Mouse (Mus musculus): ENCODE data around the gene Nos1ap. TPM values are rescaled to one million over a fixed set of nuclear protein-coding genes. Genes with fewer than 3 reads are reported as not detected.

Gene Nos1ap
- polyA plus RNA-seq, 1 experiment = 18.5 TPM

DNA sequence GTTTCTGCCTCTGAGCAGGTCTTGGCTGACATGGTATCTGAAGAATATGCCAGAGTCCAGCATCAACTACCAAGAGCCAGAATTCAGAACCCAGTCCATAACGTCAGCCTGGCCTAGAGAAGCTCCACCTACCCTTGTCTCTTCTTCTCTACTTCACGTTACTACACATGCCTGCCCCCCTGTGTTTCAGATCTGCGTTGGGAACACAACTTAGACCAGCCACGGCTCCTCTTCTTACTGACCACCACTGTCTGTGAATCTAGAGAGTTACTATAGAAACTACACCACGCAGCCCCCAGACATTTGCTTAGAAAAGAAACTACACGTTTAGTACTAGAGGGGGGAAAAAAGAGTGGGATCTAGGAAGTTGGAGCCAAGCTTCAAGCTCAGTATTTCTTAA, 2.9 kb downstream of the Nos1ap start:
- no peak for TF ChIP-seq CTCF (IDR thresholded peaks at IDR 0.05; ENCODE audit: borderline replicate concordance, extremely low read depth, insufficient read depth, insufficient read length)
- TF ChIP-seq POLR2A (IDR thresholded peaks at IDR 0.05; ENCODE audit: borderline replicate concordance, extremely low read depth, insufficient read depth, insufficient read length, poor library complexity, severe bottlenecking) = no peak
- no peak for DNase-seq (ENCODE audit: low read depth)

- no peak for DNase-seq (ENCODE audit: low read depth)
- TF ChIP-seq CTCF (IDR thresholded peaks at IDR 0.05; ENCODE audit: borderline replicate concordance, extremely low read depth, insufficient read depth, insufficient read length) (no peak), POLR2A (IDR thresholded peaks at IDR 0.05; ENCODE audit: borderline replicate concordance, extremely low read depth, insufficient read depth, insufficient read length, poor library complexity, severe bottlenecking) (no peak)
Measured at GRCm38 (mm10) chr1:170583925-170584324, 5.7 kb downstream of the Nos1ap start.

DNA sequence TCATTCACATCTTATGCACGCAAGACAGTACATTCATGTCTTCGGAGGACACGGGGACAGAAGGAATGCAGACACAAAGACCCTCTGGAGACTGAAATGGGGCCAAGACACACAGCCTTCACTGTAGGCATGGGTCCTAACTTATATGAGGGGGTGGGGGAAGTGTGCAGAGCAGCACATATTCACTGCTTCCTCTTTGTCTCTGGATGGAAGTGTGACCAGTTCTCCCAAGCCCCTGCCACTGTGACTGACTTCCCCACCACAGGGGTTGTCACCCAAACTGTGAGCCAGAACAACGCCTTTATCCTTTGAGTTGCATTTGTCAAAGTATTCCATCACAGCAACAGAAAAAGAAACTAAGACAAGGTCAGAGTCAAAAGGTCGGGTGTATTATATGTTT, 7.3 kb downstream of the Nos1ap start:
- no peak for DNase-seq (ENCODE audit: low read depth)
- TF ChIP-seq POLR2A (IDR thresholded peaks at IDR 0.05; ENCODE audit: borderline replicate concordance, extremely low read depth, insufficient read depth, insufficient read length, poor library complexity, severe bottlenecking) (no peak), CTCF (IDR thresholded peaks at IDR 0.05; ENCODE audit: borderline replicate concordance, extremely low read depth, insufficient read depth, insufficient read length) (no peak)

- DNase-seq (ENCODE audit: low read depth) = peak; percentile 35
- TF ChIP-seq CTCF (IDR thresholded peaks at IDR 0.05; ENCODE audit: borderline replicate concordance, extremely low read depth, insufficient read depth, insufficient read length) (no peak), POLR2A (IDR thresholded peaks at IDR 0.05; ENCODE audit: borderline replicate concordance, extremely low read depth, insufficient read depth, insufficient read length, poor library complexity, severe bottlenecking) (no peak)
Measured at GRCm38 (mm10) chr1:170580485-170581110, 9.1 kb downstream of the Nos1ap start.

DNA sequence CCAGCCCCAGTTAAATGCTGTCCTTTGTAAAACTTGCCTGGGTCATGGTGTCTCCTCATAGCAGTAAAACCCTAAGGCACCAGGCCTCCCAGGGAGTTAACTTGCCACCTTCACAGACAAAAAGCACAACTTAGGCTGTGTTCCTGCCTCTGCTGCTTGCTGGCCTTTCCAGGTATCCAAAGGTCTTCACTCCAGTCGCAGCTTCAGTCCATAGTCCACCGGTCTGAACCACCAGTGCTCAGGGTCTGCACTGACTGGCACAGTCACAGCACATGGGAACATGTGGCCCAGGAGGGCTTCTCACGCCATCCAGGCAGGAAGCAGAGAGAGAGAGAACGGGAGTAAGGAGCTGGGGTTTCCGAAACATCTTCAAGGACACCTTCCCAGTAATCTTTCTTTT, 10.2 kb downstream of the Nos1ap start:
- TF ChIP-seq POLR2A (IDR thresholded peaks at IDR 0.05; ENCODE audit: borderline replicate concordance, extremely low read depth, insufficient read depth, insufficient read length, poor library complexity, severe bottlenecking) (no peak), CTCF (IDR thresholded peaks at IDR 0.05; ENCODE audit: borderline replicate concordance, extremely low read depth, insufficient read depth, insufficient read length) (no peak)
- no peak for DNase-seq (ENCODE audit: low read depth)

GRCm38 (mm10) chr1:170579063-170579462, 10.6 kb downstream of the Nos1ap start:
- TF ChIP-seq CTCF (IDR thresholded peaks at IDR 0.05; ENCODE audit: borderline replicate concordance, extremely low read depth, insufficient read depth, insufficient read length) (no peak), POLR2A (IDR thresholded peaks at IDR 0.05; ENCODE audit: borderline replicate concordance, extremely low read depth, insufficient read depth, insufficient read length, poor library complexity, severe bottlenecking) (no peak)
- no peak for DNase-seq (ENCODE audit: low read depth)

DNA sequence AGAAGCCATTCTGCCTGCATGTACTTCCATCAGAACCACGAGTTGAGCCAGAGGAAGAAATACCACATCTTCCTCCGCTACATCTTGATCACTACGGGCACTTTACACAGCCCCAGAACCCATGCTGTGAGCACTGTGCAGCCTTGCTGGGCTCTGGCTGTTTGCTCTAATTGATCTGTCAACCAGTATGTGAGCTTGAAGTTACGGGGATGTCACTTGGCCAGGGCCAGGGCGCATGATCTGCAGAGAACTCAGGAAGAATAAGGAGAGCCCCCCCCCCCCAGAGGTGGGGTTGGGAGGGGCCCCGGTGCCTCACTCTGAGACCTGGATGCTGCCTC, 13.0 kb downstream of the Nos1ap start:
- TF ChIP-seq CTCF (IDR thresholded peaks at IDR 0.05; ENCODE audit: borderline replicate concordance, extremely low read depth, insufficient read depth, insufficient read length) (no peak), POLR2A (IDR thresholded peaks at IDR 0.05; ENCODE audit: borderline replicate concordance, extremely low read depth, insufficient read depth, insufficient read length, poor library complexity, severe bottlenecking) (no peak)
- DNase-seq (ENCODE audit: low read depth) = peak; percentile 28

- TF ChIP-seq POLR2A (IDR thresholded peaks at IDR 0.05; ENCODE audit: borderline replicate concordance, extremely low read depth, insufficient read depth, insufficient read length, poor library complexity, severe bottlenecking) (no peak), CTCF (IDR thresholded peaks at IDR 0.05; ENCODE audit: borderline replicate concordance, extremely low read depth, insufficient read depth, insufficient read length) (no peak)
- DNase-seq (ENCODE audit: low read depth) = no peak
Measured at GRCm38 (mm10) chr1:170576012-170576727, 13.5 kb downstream of the Nos1ap start.

- no peak for DNase-seq (ENCODE audit: low read depth)
- TF ChIP-seq POLR2A (IDR thresholded peaks at IDR 0.05; ENCODE audit: borderline replicate concordance, extremely low read depth, insufficient read depth, insufficient read length, poor library complexity, severe bottlenecking) (no peak), CTCF (IDR thresholded peaks at IDR 0.05; ENCODE audit: borderline replicate concordance, extremely low read depth, insufficient read depth, insufficient read length) (no peak)
Measured at GRCm38 (mm10) chr1:170573117-170573516, 16.5 kb downstream of the Nos1ap start.

- DNase-seq (ENCODE audit: low read depth) = no peak
- TF ChIP-seq POLR2A (IDR thresholded peaks at IDR 0.05; ENCODE audit: borderline replicate concordance, extremely low read depth, insufficient read depth, insufficient read length, poor library complexity, severe bottlenecking) (no peak), CTCF (IDR thresholded peaks at IDR 0.05; ENCODE audit: borderline replicate concordance, extremely low read depth, insufficient read depth, insufficient read length) (no peak)
Measured at GRCm38 (mm10) chr1:170566969-170567368, 22.7 kb downstream of the Nos1ap start.

- no peak for DNase-seq (ENCODE audit: low read depth)
- TF ChIP-seq POLR2A (IDR thresholded peaks at IDR 0.05; ENCODE audit: borderline replicate concordance, extremely low read depth, insufficient read depth, insufficient read length, poor library complexity, severe bottlenecking) (no peak), CTCF (IDR thresholded peaks at IDR 0.05; ENCODE audit: borderline replicate concordance, extremely low read depth, insufficient read depth, insufficient read length) (no peak)
Measured at GRCm38 (mm10) chr1:170566538-170566937, 23.1 kb downstream of the Nos1ap start.

- DNase-seq (ENCODE audit: low read depth) = no peak
- TF ChIP-seq CTCF (IDR thresholded peaks at IDR 0.05; ENCODE audit: borderline replicate concordance, extremely low read depth, insufficient read depth, insufficient read length) (no peak), POLR2A (IDR thresholded peaks at IDR 0.05; ENCODE audit: borderline replicate concordance, extremely low read depth, insufficient read depth, insufficient read length, poor library complexity, severe bottlenecking) (no peak)
Measured at GRCm38 (mm10) chr1:170564926-170565325, 24.7 kb downstream of the Nos1ap start.
